Mouse (Mus musculus): Measurements from ENCODE around the gene Fpr3.

DNA sequence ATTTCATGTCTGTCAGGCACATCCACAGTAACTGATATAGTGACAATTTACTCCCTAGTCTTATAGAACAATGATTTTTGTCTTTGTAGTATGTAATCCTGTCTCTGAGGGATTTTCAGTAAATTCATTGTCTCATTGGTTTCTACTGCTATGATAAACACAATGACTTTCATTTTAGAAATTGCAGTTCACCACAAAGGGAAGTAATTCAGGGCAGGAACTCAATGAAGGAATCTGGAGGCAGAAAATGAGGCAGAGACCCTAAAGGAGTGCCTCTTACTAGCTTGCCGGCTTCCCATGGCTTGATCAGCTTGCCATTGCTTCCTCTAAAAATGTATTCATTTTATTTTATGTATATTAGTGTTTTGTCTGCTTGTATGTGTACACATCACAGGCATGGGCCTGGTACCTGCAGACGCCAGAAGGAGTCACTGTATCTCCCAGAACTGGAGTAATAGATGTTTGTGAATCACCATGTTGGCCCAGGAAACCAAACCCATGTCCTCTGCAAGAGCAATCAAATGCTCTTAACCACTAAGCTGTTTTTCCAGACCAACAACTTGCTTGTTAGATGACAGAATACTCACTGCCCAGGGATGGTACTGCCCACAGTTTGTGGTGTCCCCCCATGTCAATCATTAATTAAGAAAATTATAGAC lies 16.6 kb upstream of the Fpr3 start:
- no peak for TF ChIP-seq POLR2A (IDR thresholded peaks at IDR 0.05; ENCODE audit: borderline replicate concordance, insufficient read depth, low read length)
- TF ChIP-seq CTCF (IDR thresholded peaks at IDR 0.05; ENCODE audit: borderline replicate concordance, insufficient read depth, low read depth, low read length): no peak

All from cerebellum, adult 2 months (tissue).